Mouse (Mus musculus): ENCODE measurements around the gene Ugt1a10. TPM values are rescaled to one million over a fixed set of nuclear protein-coding genes. Genes with fewer than 3 reads are reported as not detected.
"Not testable (repeated sequence)": the region's sequence is repeated elsewhere in the genome, so short reads cannot be mapped to it uniquely, and the experiment has no call there.

Gene Ugt1a10
- polyA plus RNA-seq, 1 experiment from 2014 or later, result 0.14 TPM

GRCm38 (mm10) chr1:88070495-88070894, 15.3 kb downstream of the Ugt1a10 start, which contains the start of gene Ugt1a9:
Ugt1a9 (plus strand) TSS chr1:88070800.
- ATAC-seq, result no peak
- POLR2A ChIA-PET, result no interaction called here

GRCm38 (mm10) chr1:88070902-88071301, 15.7 kb downstream of the Ugt1a10 start:
- POLR2A ChIA-PET, result no interaction called here
- no peak for TF ChIP-seq CTCF (IDR thresholded peaks at IDR 0.05)

More at GRCm38 (mm10) chr1:88070495-88070894, 15.3 kb downstream of the Ugt1a10 start, which contains the start of gene Ugt1a9:
- no peak for TF ChIP-seq CTCF (IDR thresholded peaks at IDR 0.05)
- H3K27me3 ChIP-seq, result peaks cover 10% of the 10 kb centered on the region
- in situ Hi-C loops (cut with MboI; ENCODE audit: low pct_unique_long_range_greater_than_20kb), result loop anchor here (10.0 kb wide), 1 partner anchor 46 kb away; no protein-coding TSS in a partner anchor
- CTCF ChIA-PET, result no interaction called here
- DNase-seq (ENCODE audit: low read depth, low spot score), result no peak

GRCm38 (mm10) chr1:88074471-88074870, 19.3 kb downstream of the Ugt1a10 start:
- in situ Hi-C loops (cut with MboI; ENCODE audit: low pct_unique_long_range_greater_than_20kb), result loop anchor here (10.0 kb wide), 1 partner anchor 50 kb away; no protein-coding TSS in a partner anchor
- ChIA-PET CTCF (no interaction called here), POLR2A (no interaction called here)
- peaks cover 16% of the 10 kb centered on the region for H3K27me3 ChIP-seq
- no peak for ATAC-seq
- TF ChIP-seq CTCF (IDR thresholded peaks at IDR 0.05), result no peak
- DNase-seq (ENCODE audit: low read depth, low spot score), result no peak

More at GRCm38 (mm10) chr1:88070902-88071301, 15.7 kb downstream of the Ugt1a10 start:
- H3K27me3 ChIP-seq, result peaks cover 10% of the 10 kb centered on the region
- DNase-seq (ENCODE audit: low read depth, low spot score) (no peak), ATAC-seq (no peak)
- in situ Hi-C loops (cut with MboI; ENCODE audit: low pct_unique_long_range_greater_than_20kb), result loop anchor here (10.0 kb wide), 1 partner anchor 46 kb away; no protein-coding TSS in a partner anchor
- CTCF ChIA-PET, result no interaction called here

- DNase-seq (ENCODE audit: low read depth, low spot score), result no peak
- ATAC-seq, result no peak
- H3K27me3 ChIP-seq, result peaks cover 17% of the 10 kb centered on the region
- POLR2A ChIA-PET, result no interaction called here
- no peak for TF ChIP-seq CTCF (IDR thresholded peaks at IDR 0.05)
- in situ Hi-C loops (cut with MboI; ENCODE audit: low pct_unique_long_range_greater_than_20kb), result loop anchor here (10.0 kb wide), 1 partner anchor 52 kb away; no protein-coding TSS in a partner anchor
- CTCF ChIA-PET, result no interaction called here
Measured at GRCm38 (mm10) chr1:88077128-88077527, 21.9 kb downstream of the Ugt1a10 start.

- in situ Hi-C loops (cut with MboI; ENCODE audit: low pct_unique_long_range_greater_than_20kb), result no loop called here
- ChIA-PET POLR2A (no interaction called here), CTCF (no interaction called here)
- TF ChIP-seq CTCF (IDR thresholded peaks at IDR 0.05), result no peak
- DNase-seq (ENCODE audit: low read depth, low spot score) (no peak), ATAC-seq (no peak)
- H3K27me3 ChIP-seq, result peaks cover 12% of the 10 kb centered on the region
Measured at GRCm38 (mm10) chr1:88081670-88082069, 26.5 kb downstream of the Ugt1a10 start.

GRCm38 (mm10) chr1:88086125-88086524, 30.9 kb downstream of the Ugt1a10 start:
- no peaks in the 10 kb centered on the region for H3K27me3 ChIP-seq
- DNase-seq (ENCODE audit: low read depth, low spot score) (no peak), ATAC-seq (no peak)
- CTCF ChIA-PET, result no interaction called here
- POLR2A ChIA-PET, result no interaction called here
- in situ Hi-C loops (cut with MboI; ENCODE audit: low pct_unique_long_range_greater_than_20kb), result no loop called here
- TF ChIP-seq CTCF (IDR thresholded peaks at IDR 0.05), result no peak

- DNase-seq (ENCODE audit: low read depth, low spot score), result no peak
- ChIA-PET POLR2A (no interaction called here), CTCF (no interaction called here)
- no peaks in the 10 kb centered on the region for H3K27me3 ChIP-seq
- in situ Hi-C loops (cut with MboI; ENCODE audit: low pct_unique_long_range_greater_than_20kb), result no loop called here
- no peak for TF ChIP-seq CTCF (IDR thresholded peaks at IDR 0.05)
- ATAC-seq, result no peak
Measured at GRCm38 (mm10) chr1:88087513-88087912, 32.3 kb downstream of the Ugt1a10 start, which contains the start of gene Ugt1a8. Ugt1a8 (plus strand) TSS chr1:88087813.

- H3K27me3 ChIP-seq, result no peaks in the 10 kb centered on the region
- ATAC-seq (no peak), DNase-seq (ENCODE audit: low read depth, low spot score) (no peak)
- in situ Hi-C loops (cut with MboI; ENCODE audit: low pct_unique_long_range_greater_than_20kb), result no loop called here
- POLR2A ChIA-PET, result no interaction called here
- CTCF ChIA-PET, result no interaction called here
- no peak for TF ChIP-seq CTCF (IDR thresholded peaks at IDR 0.05)
Measured at GRCm38 (mm10) chr1:88092341-88092740, 37.2 kb downstream of the Ugt1a10 start.

GRCm38 (mm10) chr1:88094270-88094676, 39.1 kb downstream of the Ugt1a10 start:
- TF ChIP-seq CTCF (IDR thresholded peaks at IDR 0.05), result peak; percentile 48
- DNase-seq (ENCODE audit: low read depth, low spot score); in situ Hi-C loops (cut with MboI; ENCODE audit: low pct_unique_long_range_greater_than_20kb); H3K27me3 ChIP-seq; POLR2A ChIA-PET: not testable (repeated sequence)
- CTCF ChIA-PET, result interaction anchor here (1.0 kb wide), 1 partner anchor 194 kb away, joined by 4 read pairs; no protein-coding TSS in a partner anchor
- peak; percentile 44 for ATAC-seq

- CTCF ChIA-PET, result interaction anchor here (1.0 kb wide), 1 partner anchor 193 kb away, joined by 4 read pairs; no protein-coding TSS in a partner anchor
- POLR2A ChIA-PET, result no interaction called here
- ATAC-seq (no peak), DNase-seq (ENCODE audit: low read depth, low spot score) (peak; percentile 55)
- no peaks in the 10 kb centered on the region for H3K27me3 ChIP-seq
- in situ Hi-C loops (cut with MboI; ENCODE audit: low pct_unique_long_range_greater_than_20kb), result no loop called here
- TF ChIP-seq CTCF (IDR thresholded peaks at IDR 0.05), result no peak
Measured at GRCm38 (mm10) chr1:88094941-88095492, 39.8 kb downstream of the Ugt1a10 start, which contains the start of gene Ugt1a7c. Ugt1a7c (plus strand) TSS chr1:88095062.

- POLR2A ChIA-PET; DNase-seq (ENCODE audit: low read depth, low spot score); ATAC-seq; H3K27me3 ChIP-seq; CTCF ChIA-PET; in situ Hi-C loops (cut with MboI; ENCODE audit: low pct_unique_long_range_greater_than_20kb): not testable (repeated sequence)
Measured at GRCm38 (mm10) chr1:88098546-88098945, 43.4 kb downstream of the Ugt1a10 start.

- in situ Hi-C loops (cut with MboI; ENCODE audit: low pct_unique_long_range_greater_than_20kb); CTCF ChIA-PET; DNase-seq (ENCODE audit: low read depth, low spot score): not testable (repeated sequence)
Measured at GRCm38 (mm10) chr1:88099691-88100090, 44.5 kb downstream of the Ugt1a10 start.

GRCm38 (mm10) chr1:88103019-88103418, 47.8 kb downstream of the Ugt1a10 start, which contains the start of gene Ugt1a6b:
Ugt1a6b (plus strand) TSS chr1:88103252.
- ATAC-seq, result not testable (repeated sequence)

More at GRCm38 (mm10) chr1:88099691-88100090, 44.5 kb downstream of the Ugt1a10 start:
- H3K27me3 ChIP-seq, POLR2A ChIA-PET, ATAC-seq: not testable (repeated sequence)

GRCm38 (mm10) chr1:88103697-88104468, 48.7 kb downstream of the Ugt1a10 start:
- H3K27me3 ChIP-seq; in situ Hi-C loops (cut with MboI; ENCODE audit: low pct_unique_long_range_greater_than_20kb); POLR2A ChIA-PET; CTCF ChIA-PET; DNase-seq (ENCODE audit: low read depth, low spot score): not testable (repeated sequence)
- ATAC-seq, result peak; percentile 65

More at GRCm38 (mm10) chr1:88103019-88103418, 47.8 kb downstream of the Ugt1a10 start, which contains the start of gene Ugt1a6b:
- in situ Hi-C loops (cut with MboI; ENCODE audit: low pct_unique_long_range_greater_than_20kb); POLR2A ChIA-PET; CTCF ChIA-PET; DNase-seq (ENCODE audit: low read depth, low spot score); H3K27me3 ChIP-seq: not testable (repeated sequence)

All from Patski (cell line).